Mouse (Mus musculus) C2C12 (cell line): ENCODE measurements around the gene Stum.

Source experiments
- CEBPB ChIP-seq: IDR thresholded peaks from one replicate; pipeline ENCODE4 v1.6.1; 2011; ENCODE audit warnings: low read depth, mild to moderate bottlenecking, control low read depth, moderate library complexity
- CTCF ChIP-seq: IDR thresholded peaks from one replicate; pipeline ENCODE4 v1.5.1; 2011; ENCODE audit not compliant: control insufficient read depth, insufficient read depth, insufficient read length
- FOSL1 ChIP-seq: IDR thresholded peaks from one replicate; pipeline ENCODE4 v1.8.0; 2011; ENCODE audit warnings: mild to moderate bottlenecking, low read length; ENCODE audit not compliant: poor library complexity, insufficient read depth, severe bottlenecking
- MAX ChIP-seq: IDR thresholded peaks from one replicate; pipeline ENCODE4 v1.6.1; 2011; ENCODE audit warnings: mild to moderate bottlenecking, control low read depth
- MYOD1 ChIP-seq: IDR thresholded peaks from one replicate; pipeline ENCODE4 v1.6.1; 2011; ENCODE audit warnings: low read depth; ENCODE audit not compliant: control insufficient read depth, insufficient read length
- MYOG ChIP-seq: IDR thresholded peaks from one replicate; pipeline ENCODE4 v1.6.1; 2011; ENCODE audit not compliant: control insufficient read depth, insufficient read length; ENCODE audit errors: extremely low read depth
- USF1 ChIP-seq: IDR thresholded peaks from one replicate; pipeline ENCODE4 v1.6.1; 2011; ENCODE audit warnings: low read depth, mild to moderate bottlenecking, control low read depth, moderate library complexity

DNA sequence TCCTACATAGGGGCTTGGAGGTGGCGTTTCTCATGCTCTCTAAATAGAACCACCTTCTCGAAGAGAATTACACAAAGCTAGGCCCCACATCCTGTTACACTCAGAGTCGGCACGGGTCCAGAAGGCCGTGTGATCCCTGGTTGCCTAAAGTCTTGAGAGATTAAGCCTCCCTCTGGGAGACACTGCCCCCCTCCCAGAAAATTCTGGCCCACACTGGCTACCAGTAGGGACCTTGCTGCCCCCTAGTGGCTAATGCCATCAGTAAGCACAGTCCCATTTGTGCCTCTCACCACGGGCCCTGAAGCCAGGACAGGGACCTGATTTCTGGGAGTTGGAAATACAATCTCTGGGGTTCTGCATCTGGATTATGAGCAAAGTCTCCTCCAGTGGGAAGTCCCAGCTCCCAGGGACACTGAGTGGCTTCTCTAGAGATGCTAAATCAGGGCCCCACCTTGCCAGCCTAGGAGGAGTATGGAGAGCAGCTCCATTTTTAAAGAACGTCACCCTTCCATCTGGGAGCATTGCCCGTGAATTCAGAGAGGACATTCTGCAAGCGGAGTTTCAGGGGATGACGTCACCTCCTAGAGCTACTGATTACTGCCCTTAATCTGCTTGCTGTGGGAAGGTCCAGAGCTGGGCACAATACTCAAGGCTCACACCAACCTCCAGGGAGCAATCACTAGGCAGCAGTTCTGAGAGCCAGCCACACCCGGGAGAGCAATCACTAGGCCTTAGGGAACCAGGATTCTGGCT lies 61.1 kb downstream of the Stum start:
- peak; percentile 69 for TF ChIP-seq CTCF
- no peak for TF ChIP-seq USF1
- no peak for TF ChIP-seq CEBPB
- TF ChIP-seq MYOD1 = no peak
- no peak for TF ChIP-seq MAX
- TF ChIP-seq MYOG = no peak
- no peak for TF ChIP-seq FOSL1
